Mouse (Mus musculus) liver, adult 2 months (tissue): ENCODE results near the gene Fam241b.

Source experiments
- CTCF ChIP-seq: fragments of 200-500 bp; IDR thresholded peaks from 2 replicates; pipeline ENCODE4 v1.5.1; 2011; ENCODE audit warnings: low read depth, low read length, control low read depth
- POLR2A ChIP-seq: fragments of 200-500 bp; IDR thresholded peaks from 2 replicates; pipeline ENCODE4 v1.6.1; 2011; ENCODE audit warnings: low read length, control low read depth; ENCODE audit not compliant: insufficient read depth; ENCODE audit errors: extremely low read depth

DNA sequence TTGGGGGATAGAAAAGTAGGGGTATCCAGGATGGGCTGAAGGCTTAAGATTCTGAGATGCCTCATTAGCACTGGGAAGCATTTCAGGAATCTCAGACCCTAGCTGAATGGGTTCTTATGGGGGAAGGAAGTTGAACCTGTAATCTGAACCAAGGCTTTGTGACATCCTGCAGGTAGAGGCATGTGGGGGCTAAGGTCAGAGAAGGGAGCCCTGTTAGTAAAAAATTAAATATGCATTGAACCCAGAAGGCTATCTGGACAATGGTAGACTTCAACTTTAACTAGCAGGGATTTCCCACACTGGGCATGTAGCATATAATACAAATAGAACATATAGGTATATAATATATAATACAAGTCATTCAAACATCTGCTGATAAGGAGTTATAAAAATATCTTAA is 54.2 kb downstream of the Fam241b start:
- no peak for TF ChIP-seq CTCF
- no peak for TF ChIP-seq POLR2A
